In the genomic region with DNA sequence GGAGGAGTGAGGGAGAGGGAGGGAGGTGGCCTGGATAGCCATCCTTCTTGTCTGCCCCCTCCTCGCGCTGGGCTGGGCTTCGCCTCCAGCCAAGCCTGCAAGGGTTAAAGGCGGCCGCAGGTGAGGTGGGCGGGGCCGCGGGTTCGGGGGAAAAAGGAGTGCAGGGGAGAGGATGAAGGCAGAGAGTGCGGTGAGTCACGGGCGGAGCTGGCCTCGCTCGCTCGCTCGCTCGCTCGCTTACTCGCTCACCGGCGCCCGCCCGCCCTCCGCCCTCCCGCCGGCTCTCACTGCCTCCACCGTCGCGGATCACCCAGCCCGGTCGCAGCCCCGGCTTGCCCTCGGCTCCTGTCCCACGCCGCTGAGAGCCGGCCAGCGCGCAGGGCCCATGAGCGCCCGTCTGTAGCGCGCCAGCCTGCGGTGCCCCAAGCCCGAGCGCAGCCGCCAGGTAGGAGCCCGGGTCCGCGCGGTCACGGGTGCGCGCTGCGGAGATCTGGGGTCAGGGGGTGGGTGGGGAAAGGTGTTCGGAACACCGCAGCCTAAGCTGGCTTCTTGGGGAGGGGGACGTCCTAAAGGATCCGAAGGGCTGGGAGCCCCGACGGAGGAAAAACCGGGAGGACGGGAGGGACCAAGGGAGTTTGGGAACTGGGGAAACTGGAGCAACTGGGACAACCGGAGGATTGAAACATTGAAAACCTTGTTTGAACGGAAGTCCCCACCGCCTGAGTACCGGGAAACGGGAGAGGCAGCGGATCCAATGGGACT, we compare ENCODE assay signal across 8 mouse cellular contexts. TPM values are rescaled to one million over a fixed set of nuclear protein-coding genes. Genes with fewer than 3 reads are reported as not detected.
DNase-seq lines count a peak whose midpoint lies in the region; ATAC-seq and TF ChIP-seq lines count a peak whose summit lies in the region.

No protein-coding gene starts in this region.

- H3K27ac ChIP-seq in testis, adult 2 months (ENCODE audit: control insufficient read depth, insufficient read depth, low read depth, low read length), result no peak overlapping the region
- peak overlapping the region; percentile 53; the same call in 1 of the 2 replicates for H3K27ac ChIP-seq in forebrain, embryonic 10.5 days
- H3K27ac ChIP-seq in limb, embryonic 13.5 days, result no peak overlapping the region
- H3K27ac ChIP-seq in small intestine, adult 2 months (ENCODE audit: insufficient read depth, low read depth, low read length), result no peak overlapping the region

- peak overlapping the region; percentile 69 for H3K4me2 ChIP-seq in limb, embryonic 13.5 days (replicated peaks)

- peak overlapping the region; percentile 67 for H3K9ac ChIP-seq in limb, embryonic 13.5 days

- no peaks in the 10 kb centered on the region for H3K9me3 ChIP-seq in forebrain, embryonic 10.5 days
- no peaks in the 10 kb centered on the region for H3K9me3 ChIP-seq in limb, embryonic 13.5 days

- H3K36me3 ChIP-seq in testis, adult 2 months (ENCODE audit: control insufficient read depth, insufficient read depth, low read length), result no peaks in the 10 kb centered on the region
- H3K36me3 ChIP-seq in forebrain, embryonic 10.5 days (replicated peaks), result no peaks in the 10 kb centered on the region
- no peaks in the 10 kb centered on the region for H3K36me3 ChIP-seq in limb, embryonic 13.5 days
- no peaks in the 10 kb centered on the region for H3K36me3 ChIP-seq in small intestine, adult 2 months (ENCODE audit: control insufficient read depth, insufficient read depth, low read length)

- WGBS in forebrain, embryonic 10.5 days, result under 1% methylated on average over 67 of the region's 68 CpGs
- WGBS in limb, embryonic 13.5 days, result under 1% methylated on average over 63 of the region's 68 CpGs
- whole genome bisulfite sequencing in small intestine, adult 2 months, result 1% methylated on average over 54 of the region's 68 CpGs

- H3K4me3 ChIP-seq in testis, adult 2 months (ENCODE audit: control insufficient read depth, low read depth, low read length), result peak overlapping the region; percentile 17
- H3K4me3 ChIP-seq in forebrain, embryonic 10.5 days, result peak overlapping the region; percentile 48
- H3K4me3 ChIP-seq in limb, embryonic 13.5 days, result peak overlapping the region; percentile 46
- H3K4me3 ChIP-seq in small intestine, adult 2 months (ENCODE audit: low read depth, low read length), result peak overlapping the region; percentile 52

- H3K27me3 ChIP-seq in testis, adult 2 months (ENCODE audit: control insufficient read depth, insufficient read depth, low read length), result peaks cover 3% of the 10 kb centered on the region
- peaks cover 100% of the 10 kb centered on the region for H3K27me3 ChIP-seq in forebrain, embryonic 10.5 days (ENCODE audit: poor library complexity, severe bottlenecking)
- H3K27me3 ChIP-seq in limb, embryonic 13.5 days, result peaks cover 95% of the 10 kb centered on the region
- peaks cover 53% of the 10 kb centered on the region for H3K27me3 ChIP-seq in small intestine, adult 2 months (ENCODE audit: control insufficient read depth, insufficient read depth, low read length)

- H3K4me1 ChIP-seq in testis, adult 2 months (ENCODE audit: control insufficient read depth, insufficient read depth, low read length), result peaks cover 8% of the 10 kb centered on the region
- peaks cover 53% of the 10 kb centered on the region for H3K4me1 ChIP-seq in forebrain, embryonic 10.5 days
- peaks cover 41% of the 10 kb centered on the region for H3K4me1 ChIP-seq in limb, embryonic 13.5 days
- peaks cover 12% of the 10 kb centered on the region for H3K4me1 ChIP-seq in small intestine, adult 2 months (ENCODE audit: control insufficient read depth, insufficient read depth, insufficient read length, low read length)

- TF ChIP-seq POLR2A in testis, adult 2 months (IDR thresholded peaks at IDR 0.05; ENCODE audit: control insufficient read depth, low read depth, low read length), result no peak
- TF ChIP-seq POLR2A in small intestine, adult 2 months (IDR thresholded peaks at IDR 0.05; ENCODE audit: low read depth, low read length), result no peak

- no peak for DNase-seq in testis, postnatal 14 days (ENCODE audit: low spot score)
- no peak for DNase-seq in forebrain, embryonic 10.5 days (ENCODE audit: extremely low spot score, low spot score)
- DNase-seq in spleen, postnatal 10 days (ENCODE audit: low spot score in 2 of 2), result no peak
- no peak for DNase-seq in cerebellum, adult 9-11 months
- DNase-seq in cerebellum, adult 18-20 months, result no peak

- ATAC-seq in limb, embryonic 13.5 days (ENCODE audit: low FRiP score, low read depth), result no peak

- TF ChIP-seq CTCF in testis, adult 2 months (IDR thresholded peaks at IDR 0.05; ENCODE audit: control insufficient read depth, insufficient read depth, insufficient replicate concordance, low read depth, low read length), result no peak
- no peak for TF ChIP-seq CTCF in small intestine, adult 2 months (IDR thresholded peaks at IDR 0.05; ENCODE audit: extremely low read depth, insufficient read length, insufficient replicate concordance, low read depth, low read length)

RNA-seq across cellular contexts. Expression of a gene that starts 5.6 kb away (rescaled TPM):
- polyA plus RNA-seq in testis, adult 2 months (2012; rRNA removed), result 0.22 and 0.32 TPM in 2 replicates
- polyA plus RNA-seq in forebrain, embryonic 10.5 days (2016; fragmentation: Nextera tagmentation; extraction: Ambion mirVana), result 1.8 and 2.1 TPM in 2 replicates
- polyA plus RNA-seq in limb, embryonic 13.5 days (2015; fragmentation: Nextera tagmentation; extraction: Ambion mirVana), result 3.6 and 4.3 TPM in 2 replicates
- polyA plus RNA-seq in small intestine, adult 2 months (2012; rRNA removed), result 0.13 and 0.22 TPM in 2 replicates

RNA-seq across cellular contexts. Expression of a gene that starts 11.0 kb away (rescaled TPM):
- 8.9 and 9.4 TPM in 2 replicates for polyA plus RNA-seq in testis, adult 2 months (2012; rRNA removed)
- polyA plus RNA-seq in forebrain, embryonic 10.5 days (2016; fragmentation: Nextera tagmentation; extraction: Ambion mirVana), result 44.1 and 44.6 TPM in 2 replicates
- polyA plus RNA-seq in limb, embryonic 13.5 days (2015; fragmentation: Nextera tagmentation; extraction: Ambion mirVana), result 27.2 and 27.7 TPM in 2 replicates
- polyA plus RNA-seq in small intestine, adult 2 months (2012; rRNA removed), result 23.7 and 50.0 TPM in 2 replicates

RNA-seq across cellular contexts. Expression of a gene that starts 22.4 kb away (rescaled TPM):
- 795 and 824 TPM in 2 replicates for polyA plus RNA-seq in testis, adult 2 months (2012; rRNA removed)
- polyA plus RNA-seq in forebrain, embryonic 10.5 days (2016; fragmentation: Nextera tagmentation; extraction: Ambion mirVana), result 2.6 and 2.7 TPM in 2 replicates
- 0.92 and 0.98 TPM in 2 replicates for polyA plus RNA-seq in limb, embryonic 13.5 days (2015; fragmentation: Nextera tagmentation; extraction: Ambion mirVana)
- 0.09 TPM in 2 replicates for polyA plus RNA-seq in small intestine, adult 2 months (2012; rRNA removed)

RNA-seq across cellular contexts. Expression of a gene that starts 22.6 kb away (rescaled TPM):
- 41.7 and 47.6 TPM in 2 replicates for polyA plus RNA-seq in testis, adult 2 months (2012; rRNA removed)
- 84.6 and 88.3 TPM in 2 replicates for polyA plus RNA-seq in forebrain, embryonic 10.5 days (2016; fragmentation: Nextera tagmentation; extraction: Ambion mirVana)
- polyA plus RNA-seq in limb, embryonic 13.5 days (2015; fragmentation: Nextera tagmentation; extraction: Ambion mirVana), result 81.9 and 83.2 TPM in 2 replicates
- polyA plus RNA-seq in small intestine, adult 2 months (2012; rRNA removed), result 32.2 and 59.3 TPM in 2 replicates

RNA-seq across cellular contexts. Expression of a gene that starts 31.7 kb away (rescaled TPM):
- 75.7 and 82.3 TPM in 2 replicates for polyA plus RNA-seq in testis, adult 2 months (2012; rRNA removed)
- polyA plus RNA-seq in forebrain, embryonic 10.5 days (2016; fragmentation: Nextera tagmentation; extraction: Ambion mirVana), result 8.4 and 8.9 TPM in 2 replicates
- polyA plus RNA-seq in limb, embryonic 13.5 days (2015; fragmentation: Nextera tagmentation; extraction: Ambion mirVana), result 8.9 and 10.1 TPM in 2 replicates
- polyA plus RNA-seq in small intestine, adult 2 months (2012; rRNA removed), result 12.1 and 21.3 TPM in 2 replicates

Comparison
In these comparisons a context has a peak if more than half of its experiments do, and no peak if none do; other contexts are left out.
1. RNA of a gene that starts 22.4 kb away (polyA plus RNA-seq): 795 to 824 TPM in testis, adult 2 months; 2.6 to 2.7 TPM in forebrain, embryonic 10.5 days, 0.92 to 0.98 TPM in limb, embryonic 13.5 days and 0.09 TPM in small intestine, adult 2 months; every median in the first group is over 100 times any median in the second.
2. Peak in every context shown above with its lines, with median percentiles within 50 percentile points of each other: H3K4me3 ChIP-seq.